Mouse (Mus musculus): ENCODE measurements around the gene Dclk2. TPM values are rescaled to one million over a fixed set of nuclear protein-coding genes. Genes with fewer than 3 reads are reported as not detected.

Gene Dclk2
- polyA plus RNA-seq, 1 experiment from 2014 or later, result 53.6 TPM

DNA sequence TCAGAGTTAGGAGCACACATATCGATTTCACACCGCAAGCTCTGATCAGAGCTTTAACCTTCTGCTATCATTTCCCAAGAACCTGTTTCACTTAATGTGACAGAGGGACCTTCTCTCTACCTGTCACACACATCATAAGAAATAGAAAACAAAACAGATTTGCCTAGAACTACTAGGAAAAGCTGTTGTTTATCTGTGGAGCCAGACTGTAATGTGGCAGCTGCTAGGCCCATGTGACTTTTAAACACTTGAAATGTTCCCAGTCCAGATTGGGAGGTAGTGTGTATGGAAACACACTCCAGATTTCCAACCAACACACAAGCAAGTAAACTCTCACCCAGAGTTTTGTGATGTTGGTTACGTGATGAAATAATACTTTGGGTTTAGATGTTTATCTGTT lies 136.6 kb downstream of the Dclk2 start:
- Histone ChIP-seq H3K4me2 (ENCODE audit: low read length) (no peak overlapping the region), H3K27ac (ENCODE audit: low read depth, low read length) (no peak overlapping the region), H3K27me3 (replicated peaks; ENCODE audit: control insufficient read depth, insufficient read depth, low read length) (no peaks in the 10 kb centered on the region), H3K9ac (ENCODE audit: low read length) (no peak overlapping the region), H3K4me1 (ENCODE audit: control insufficient read depth, insufficient read depth, low read length) (peaks cover 17% of the 10 kb centered on the region), H3K9me3 (replicated peaks; ENCODE audit: control insufficient read depth, low read length) (no peaks in the 10 kb centered on the region), H3K36me3 (ENCODE audit: control insufficient read depth, insufficient read depth, low read length) (peaks cover 46% of the 10 kb centered on the region), H3K4me3 (ENCODE audit: low read depth, low read length) (no peak overlapping the region)
- WGBS, result 77% methylated on average over 3 of the region's 3 CpGs
- DNase-seq (ENCODE audit: low spot score) (peak; percentile 67), ATAC-seq (peak; percentile 49; the same call in 1 of the 2 replicates)

DNA sequence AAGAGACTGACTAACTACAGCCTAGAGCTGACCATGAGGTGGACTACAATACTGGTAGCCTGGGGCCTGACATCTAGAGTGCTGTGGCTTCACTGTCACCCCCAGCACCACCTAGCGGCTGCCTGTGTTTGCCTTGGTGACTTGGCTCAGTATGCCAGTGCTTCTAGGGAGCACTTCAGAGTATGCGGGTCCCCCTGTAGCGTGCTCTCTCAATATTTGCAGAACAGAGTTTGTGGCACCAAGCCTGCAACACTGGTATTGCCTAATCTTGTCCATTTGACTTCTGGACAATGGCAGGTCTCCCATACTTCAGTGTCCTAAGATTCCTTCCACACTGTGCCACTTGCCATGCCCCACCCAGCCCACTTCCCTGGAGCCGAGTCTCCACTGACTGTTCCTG lies 140.9 kb downstream of the Dclk2 start:
- H3K27ac ChIP-seq (ENCODE audit: low read depth, low read length), result no peak overlapping the region
- ATAC-seq (no peak), DNase-seq (ENCODE audit: low spot score) (no peak)
- H3K4me3 ChIP-seq (ENCODE audit: low read depth, low read length), result no peak overlapping the region
- no peak overlapping the region for H3K9ac ChIP-seq (ENCODE audit: low read length)
- peaks cover 8% of the 10 kb centered on the region; the same call in 1 of the 2 replicates for H3K4me1 ChIP-seq (ENCODE audit: control insufficient read depth, insufficient read depth, low read length)
- H3K4me2 ChIP-seq (ENCODE audit: low read length), result no peak overlapping the region
- H3K9me3 ChIP-seq (replicated peaks; ENCODE audit: control insufficient read depth, low read length), result no peaks in the 10 kb centered on the region
- H3K27me3 ChIP-seq (replicated peaks; ENCODE audit: control insufficient read depth, insufficient read depth, low read length), result no peaks in the 10 kb centered on the region
- H3K36me3 ChIP-seq (ENCODE audit: control insufficient read depth, insufficient read depth, low read length), result peaks cover 18% of the 10 kb centered on the region
- WGBS, result 71% methylated on average over 4 of the region's 4 CpGs

DNA sequence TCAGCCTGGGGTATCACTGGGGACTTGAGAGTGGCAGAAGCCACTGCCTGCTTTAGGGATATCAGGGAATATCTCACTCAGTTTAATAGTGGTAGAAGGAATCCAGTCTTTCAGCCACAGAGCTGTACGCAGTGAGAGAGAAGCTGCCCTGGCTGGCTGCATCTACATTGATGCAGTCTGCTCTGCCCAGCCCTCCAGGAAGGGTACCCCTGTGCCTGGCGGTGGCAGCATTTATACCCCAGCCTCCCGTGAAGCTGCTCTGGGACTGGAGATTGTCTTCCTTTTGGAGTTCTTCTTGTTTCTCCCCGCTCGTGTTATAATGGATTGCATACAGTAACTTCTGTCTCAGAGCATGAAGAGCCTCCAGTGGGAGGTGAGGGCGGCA lies 145.2 kb downstream of the Dclk2 start:
- peaks cover 11% of the 10 kb centered on the region for H3K36me3 ChIP-seq (ENCODE audit: control insufficient read depth, insufficient read depth, low read length)
- H3K9me3 ChIP-seq (replicated peaks; ENCODE audit: control insufficient read depth, low read length), result no peaks in the 10 kb centered on the region
- H3K27me3 ChIP-seq (replicated peaks; ENCODE audit: control insufficient read depth, insufficient read depth, low read length), result no peaks in the 10 kb centered on the region
- no peak overlapping the region for H3K9ac ChIP-seq (ENCODE audit: low read length)
- no peak overlapping the region for H3K4me3 ChIP-seq (ENCODE audit: low read depth, low read length)
- H3K4me1 ChIP-seq (ENCODE audit: control insufficient read depth, insufficient read depth, low read length), result peaks cover 5% of the 10 kb centered on the region; the same call in 1 of the 2 replicates
- H3K27ac ChIP-seq (ENCODE audit: low read depth, low read length), result peak overlapping the region; percentile 33; the same call in 1 of the 2 replicates
- 85% methylated on average over 6 of the region's 6 CpGs for WGBS
- H3K4me2 ChIP-seq (ENCODE audit: low read length), result no peak overlapping the region
- no peak for DNase-seq (ENCODE audit: low spot score)
- peak; percentile 19; the same call in 1 of the 2 replicates for ATAC-seq

DNA sequence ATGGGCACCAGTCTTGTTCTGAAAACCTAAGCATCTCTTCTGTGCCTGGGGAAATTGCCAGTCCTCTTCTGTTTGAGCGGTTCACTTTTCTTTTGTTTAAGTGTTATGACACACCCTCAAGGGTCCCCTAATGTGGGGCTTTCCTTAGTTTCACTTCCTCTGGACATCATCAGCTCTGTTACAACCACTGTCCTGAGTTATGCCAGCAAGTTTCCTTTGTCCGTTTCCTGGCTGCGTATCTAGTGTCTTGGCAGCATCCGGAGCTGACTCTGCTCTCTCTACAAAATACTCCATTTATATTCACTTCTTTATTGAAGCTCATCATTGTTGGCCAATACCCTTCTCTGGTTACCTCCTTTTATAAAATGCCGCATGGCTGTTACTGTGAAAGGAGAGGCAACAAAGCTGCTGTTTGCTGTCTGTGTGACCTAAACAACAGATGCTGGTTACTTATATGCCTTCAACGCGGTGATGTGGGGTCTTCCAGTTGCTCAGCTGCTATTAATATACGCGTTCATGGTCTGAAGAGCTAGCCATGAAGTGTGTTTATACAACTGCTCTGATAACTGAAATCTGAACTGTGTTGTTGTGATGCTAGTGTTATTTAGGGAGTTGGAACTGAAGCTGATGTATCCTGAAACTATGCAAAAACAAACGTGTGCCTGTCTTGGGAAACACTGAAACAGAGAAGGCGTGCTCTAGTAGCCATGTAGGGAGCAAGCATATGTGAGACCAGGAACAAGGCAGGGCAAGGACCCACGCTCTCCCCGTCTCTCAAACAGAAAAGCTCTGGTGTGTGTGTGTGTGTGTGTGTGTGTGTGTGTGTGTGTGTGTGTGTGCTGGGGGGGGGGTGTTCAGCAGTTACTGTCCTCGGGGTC lies 145.8 kb downstream of the Dclk2 start:
- peaks cover 8% of the 10 kb centered on the region; the same call in 1 of the 2 replicates for H3K36me3 ChIP-seq (ENCODE audit: control insufficient read depth, insufficient read depth, low read length)
- DNase-seq (ENCODE audit: low spot score) (peak; percentile 47), ATAC-seq (peak; percentile 40)
- 56% methylated on average over 14 of the region's 14 CpGs for WGBS
- peak overlapping the region; percentile 33; the same call in 1 of the 2 replicates for H3K27ac ChIP-seq (ENCODE audit: low read depth, low read length)
- no peak overlapping the region for H3K9ac ChIP-seq (ENCODE audit: low read length)
- no peak overlapping the region for H3K4me3 ChIP-seq (ENCODE audit: low read depth, low read length)
- H3K4me2 ChIP-seq (ENCODE audit: low read length), result no peak overlapping the region
- no peaks in the 10 kb centered on the region for H3K27me3 ChIP-seq (replicated peaks; ENCODE audit: control insufficient read depth, insufficient read depth, low read length)
- peaks cover 5% of the 10 kb centered on the region; the same call in 1 of the 2 replicates for H3K4me1 ChIP-seq (ENCODE audit: control insufficient read depth, insufficient read depth, low read length)
- H3K9me3 ChIP-seq (replicated peaks; ENCODE audit: control insufficient read depth, low read length), result no peaks in the 10 kb centered on the region

DNA sequence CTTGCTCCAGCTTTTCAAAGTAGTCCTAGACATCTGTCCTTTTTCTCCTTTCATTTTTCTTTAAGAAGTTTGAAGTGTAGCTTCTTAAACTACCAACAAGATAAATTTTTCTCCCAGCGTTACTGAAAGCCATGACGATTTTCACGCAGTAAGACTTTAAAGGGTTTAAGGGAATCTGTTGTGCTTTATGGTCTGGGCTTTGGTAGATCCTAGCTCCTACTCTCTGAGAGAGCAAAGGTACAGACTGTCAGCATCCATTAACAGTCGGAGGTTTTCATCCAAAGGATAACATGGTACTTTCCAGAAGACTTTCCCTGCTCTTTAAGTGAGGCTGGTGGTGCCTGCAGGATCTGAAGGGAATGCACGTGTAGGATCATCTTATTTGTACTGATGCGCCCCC lies 151.7 kb downstream of the Dclk2 start:
- DNase-seq (ENCODE audit: low spot score) (no peak), ATAC-seq (no peak)
- H3K27me3 ChIP-seq (replicated peaks; ENCODE audit: control insufficient read depth, insufficient read depth, low read length), result no peaks in the 10 kb centered on the region
- H3K36me3 ChIP-seq (ENCODE audit: control insufficient read depth, insufficient read depth, low read length), result no peaks in the 10 kb centered on the region
- H3K4me2 ChIP-seq (ENCODE audit: low read length), result no peak overlapping the region
- no peak overlapping the region for H3K9ac ChIP-seq (ENCODE audit: low read length)
- H3K4me3 ChIP-seq (ENCODE audit: low read depth, low read length), result no peak overlapping the region
- no peaks in the 10 kb centered on the region for H3K4me1 ChIP-seq (ENCODE audit: control insufficient read depth, insufficient read depth, low read length)
- no peak overlapping the region for H3K27ac ChIP-seq (ENCODE audit: low read depth, low read length)
- WGBS, result 63% methylated on average over 6 of the region's 6 CpGs
- no peaks in the 10 kb centered on the region for H3K9me3 ChIP-seq (replicated peaks; ENCODE audit: control insufficient read depth, low read length)

DNA sequence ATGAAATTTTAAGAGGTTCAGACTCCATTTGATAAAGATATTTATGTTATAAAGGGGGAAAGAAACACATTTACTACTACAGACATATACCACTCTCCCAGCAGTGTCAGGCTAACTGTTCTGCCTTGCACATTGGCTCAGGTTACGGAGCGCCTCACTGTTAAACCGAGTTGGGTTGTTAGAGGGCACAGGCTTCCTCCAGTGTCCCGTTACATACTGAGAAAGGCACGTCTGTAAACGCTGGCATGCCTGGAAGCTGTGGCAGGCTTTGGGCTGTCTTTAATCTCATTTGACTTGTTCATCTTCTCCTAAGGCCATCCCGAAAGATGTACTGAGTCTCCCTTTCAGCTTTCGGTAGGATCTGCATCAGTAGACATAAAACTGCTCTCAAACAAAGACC lies 152.1 kb downstream of the Dclk2 start:
- ATAC-seq (no peak), DNase-seq (ENCODE audit: low spot score) (no peak)
- no peaks in the 10 kb centered on the region for H3K9me3 ChIP-seq (replicated peaks; ENCODE audit: control insufficient read depth, low read length)
- H3K9ac ChIP-seq (ENCODE audit: low read length), result no peak overlapping the region
- H3K4me2 ChIP-seq (ENCODE audit: low read length), result no peak overlapping the region
- no peaks in the 10 kb centered on the region for H3K27me3 ChIP-seq (replicated peaks; ENCODE audit: control insufficient read depth, insufficient read depth, low read length)
- H3K36me3 ChIP-seq (ENCODE audit: control insufficient read depth, insufficient read depth, low read length), result no peaks in the 10 kb centered on the region
- no peak overlapping the region for H3K4me3 ChIP-seq (ENCODE audit: low read depth, low read length)
- H3K4me1 ChIP-seq (ENCODE audit: control insufficient read depth, insufficient read depth, low read length), result no peaks in the 10 kb centered on the region
- no peak overlapping the region for H3K27ac ChIP-seq (ENCODE audit: low read depth, low read length)
- WGBS, result 19% methylated on average over 8 of the region's 8 CpGs

DNA sequence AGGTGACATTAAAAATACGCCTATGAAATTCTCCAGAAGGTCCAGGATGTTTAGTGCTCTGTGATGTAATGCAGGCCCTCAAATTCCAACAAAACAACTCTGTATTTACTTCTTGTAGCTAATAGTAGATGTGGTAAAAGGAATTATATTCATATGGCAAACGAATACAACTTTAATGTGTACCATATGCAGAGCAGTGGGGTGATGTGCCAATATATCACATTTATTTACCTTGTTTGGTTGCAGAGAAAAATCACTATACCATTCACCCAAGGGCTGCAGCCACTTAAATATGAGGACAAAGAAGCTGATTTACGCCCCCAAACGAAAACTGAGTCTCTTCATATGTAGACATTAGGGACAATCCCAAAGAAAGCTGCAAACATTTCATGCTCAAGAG lies 158.2 kb downstream of the Dclk2 start:
- ATAC-seq, result no peak

DNA sequence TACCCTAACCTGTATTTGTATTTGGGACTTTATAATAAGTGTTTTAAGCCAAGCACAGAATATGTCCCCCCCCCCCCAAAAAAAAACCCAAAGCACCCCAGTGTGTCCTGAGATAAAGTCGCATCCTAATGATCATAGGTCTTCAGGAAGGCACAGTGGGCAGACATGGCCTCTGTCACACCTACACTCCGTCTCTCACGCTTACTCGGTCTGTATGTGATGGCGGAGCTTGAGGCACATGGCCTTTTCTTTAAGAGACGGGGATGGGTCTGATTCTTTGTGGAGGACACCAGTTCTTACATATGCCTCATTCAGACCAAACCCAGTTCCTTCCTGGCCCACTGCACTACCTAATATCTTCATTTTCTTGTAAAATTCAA lies 158.6 kb downstream of the Dclk2 start:
- Histone ChIP-seq H3K36me3 (ENCODE audit: control insufficient read depth, insufficient read depth, low read length) (no peaks in the 10 kb centered on the region), H3K27ac (ENCODE audit: low read depth, low read length) (no peak overlapping the region), H3K9me3 (replicated peaks; ENCODE audit: control insufficient read depth, low read length) (no peaks in the 10 kb centered on the region), H3K4me2 (ENCODE audit: low read length) (no peak overlapping the region), H3K9ac (ENCODE audit: low read length) (no peak overlapping the region), H3K27me3 (replicated peaks; ENCODE audit: control insufficient read depth, insufficient read depth, low read length) (no peaks in the 10 kb centered on the region), H3K4me3 (ENCODE audit: low read depth, low read length) (no peak overlapping the region), H3K4me1 (ENCODE audit: control insufficient read depth, insufficient read depth, low read length) (no peaks in the 10 kb centered on the region)
- ATAC-seq (peak; percentile 46; the same call in 1 of the 2 replicates), DNase-seq (ENCODE audit: low spot score) (no peak)
- 91% methylated on average over 6 of the region's 6 CpGs for WGBS

More for the DNA sequence above, 158.2 kb downstream of the Dclk2 start:
- no peak overlapping the region for H3K27ac ChIP-seq (ENCODE audit: low read depth, low read length)
- H3K4me3 ChIP-seq (ENCODE audit: low read depth, low read length), result no peak overlapping the region
- no peaks in the 10 kb centered on the region for H3K9me3 ChIP-seq (replicated peaks; ENCODE audit: control insufficient read depth, low read length)
- H3K27me3 ChIP-seq (replicated peaks; ENCODE audit: control insufficient read depth, insufficient read depth, low read length), result no peaks in the 10 kb centered on the region
- no peak overlapping the region for H3K4me2 ChIP-seq (ENCODE audit: low read length)
- no peaks in the 10 kb centered on the region for H3K36me3 ChIP-seq (ENCODE audit: control insufficient read depth, insufficient read depth, low read length)
- DNase-seq (ENCODE audit: low spot score), result no peak
- no peak overlapping the region for H3K9ac ChIP-seq (ENCODE audit: low read length)
- WGBS, result 90% methylated on average over 4 of the region's 4 CpGs
- no peaks in the 10 kb centered on the region for H3K4me1 ChIP-seq (ENCODE audit: control insufficient read depth, insufficient read depth, low read length)

All from forebrain, embryonic 14.5 days (tissue).